In genomic region chr5:140648519-140649100, GRCm38 (mm10) we compare ENCODE assay signal across 7 mouse cellular contexts. TPM values are rescaled to one million over a fixed set of nuclear protein-coding genes. Genes with fewer than 3 reads are reported as not detected.
DNase-seq lines count a peak whose midpoint lies in the region; ATAC-seq lines count a peak whose summit lies in the region.

TSS of gene Ttyh3 (minus strand) at chr5:140649031.

- H3K9ac ChIP-seq in neural tube, embryonic 11.5 days (ENCODE audit: low read length): peak within 1 kb of the TSS; percentile 99

- peak within 1 kb of the TSS; percentile 81 for H3K27ac ChIP-seq in neural tube, embryonic 11.5 days (ENCODE audit: low read depth, low read length)

- H3K4me3 ChIP-seq in neural tube, embryonic 11.5 days (ENCODE audit: low read depth, low read length): peak within 1 kb of the TSS; percentile 96

- no peaks in the 10 kb centered on the region for H3K9me3 ChIP-seq in neural tube, embryonic 11.5 days (ENCODE audit: control insufficient read depth, low read length)

- intact Hi-C loops in gastrocnemius, postnatal 14 days (cut with DNase I; ENCODE audit: low total_unique reads): no loop called here

- peaks cover 28% of the 10 kb centered on the region for H3K4me1 ChIP-seq in neural tube, embryonic 11.5 days (ENCODE audit: control insufficient read depth, insufficient read depth, low read length)

- no peaks in the 10 kb centered on the region for H3K27me3 ChIP-seq in neural tube, embryonic 11.5 days (ENCODE audit: control insufficient read depth, insufficient read depth, low read length)

- H3K4me2 ChIP-seq in neural tube, embryonic 11.5 days (ENCODE audit: low read depth): peak within 1 kb of the TSS; percentile 83

- ATAC-seq in neural tube, embryonic 11.5 days (ENCODE audit: insufficient read depth, low FRiP score, low TSS enrichment): no peak; the same call in 1 of the 2 replicates
- peak; percentile 17 for ATAC-seq in megakaryocyte, adult 5-6 weeks (ENCODE audit: poor library complexity, severe bottlenecking)

- under 1% methylated on average over 35 of the region's 62 CpGs for WGBS in neural tube, embryonic 11.5 days
- 1% methylated on average over 62 of the region's 62 CpGs for WGBS in large intestine, adult 2 months

- peak; percentile 58 for DNase-seq in neural tube, embryonic 11.5 days (ENCODE audit: low spot score)
- DNase-seq in neural tube, embryonic 10.5 days (ENCODE audit: extremely low spot score, low spot score): no peak
- DNase-seq in adrenal gland, postnatal 4 days (ENCODE audit: low spot score in 2 of 2): peak in 1 of 2 experiments; percentile 26
- DNase-seq in gastrocnemius, postnatal 14 days: no peak
- DNase-seq in large intestine, adult 2 months (ENCODE audit: low read depth, low spot score): no peak
- no peak for DNase-seq in ovary, adult 18-20 months (ENCODE audit: low spot score)

- peaks cover 8% of the 10 kb centered on the region for H3K36me3 ChIP-seq in neural tube, embryonic 11.5 days (ENCODE audit: control insufficient read depth, insufficient read depth, low read length)

RNA-seq across cellular contexts. Expression of gene Ttyh3, which starts in this region (rescaled TPM):
- 61.0 and 65.0 TPM in 2 replicates for polyA plus RNA-seq in neural tube, embryonic 11.5 days (2014; fragmentation: Nextera tagmentation; extraction: Ambion mirVana)
- 100 to 1,000 TPM; 199 to 212 TPM for total RNA-seq in adrenal gland, postnatal 4 days (2021)
- total RNA-seq in gastrocnemius, postnatal 14 days (2021): 10 to 100 TPM; 16.9 to 22.5 TPM
- polyA plus RNA-seq in large intestine, adult 2 months (2012; rRNA removed): 40.8 and 52.7 TPM in 2 replicates
- total RNA-seq in megakaryocyte, adult 5-6 weeks (2015): 42.4 and 46.0 TPM in 2 replicates
- total RNA-seq in megakaryocyte, adult 5-6 weeks (2017): 8.0 and 11.6 TPM in 2 replicates

Comparison
In these comparisons a context has a peak if more than half of its experiments do, and no peak if none do; other contexts are left out.
1. RNA of gene Ttyh3 (total RNA-seq): 199 to 212 TPM in adrenal gland, postnatal 4 days; 8.0 to 46.0 TPM in megakaryocyte, adult 5-6 weeks and 16.9 to 22.5 TPM in gastrocnemius, postnatal 14 days; every median in the first group is over 4 times any median in the second.